Mouse (Mus musculus): ENCODE data around the gene Scarb1. TPM values are rescaled to one million over a fixed set of nuclear protein-coding genes. Genes with fewer than 3 reads are reported as not detected.

Gene Scarb1
- polyA plus RNA-seq, 1 experiment from 2014 or later = 50.8 TPM

GRCm38 (mm10) chr5:125331094-125331493 lies 9.8 kb downstream of the Scarb1 start:
- DNase-seq (ENCODE audit: low spot score) (no peak), ATAC-seq (replicated peaks; ENCODE audit: low FRiP score, low TSS enrichment, low read depth) (no peak)
- no peaks in the 10 kb centered on the region for H3K27me3 ChIP-seq (replicated peaks; ENCODE audit: control insufficient read depth, insufficient read depth, low read length)
- H3K9ac ChIP-seq (ENCODE audit: low read length) = no peak overlapping the region
- no peak overlapping the region for H3K4me3 ChIP-seq (ENCODE audit: low read depth, low read length)
- 56% methylated on average over 3 of the region's 3 CpGs for WGBS
- no peak overlapping the region for H3K27ac ChIP-seq (ENCODE audit: low read depth)
- no peak overlapping the region for H3K4me2 ChIP-seq (ENCODE audit: low read length)
- H3K9me3 ChIP-seq (ENCODE audit: control insufficient read depth, low read length) = no peaks in the 10 kb centered on the region
- no peaks in the 10 kb centered on the region for H3K4me1 ChIP-seq (replicated peaks; ENCODE audit: control insufficient read depth, insufficient read depth, low read length)
- no peaks in the 10 kb centered on the region for H3K36me3 ChIP-seq (ENCODE audit: control insufficient read depth, insufficient read depth, low read length)

- H3K9ac ChIP-seq (ENCODE audit: low read length) = no peak overlapping the region
- H3K27ac ChIP-seq (ENCODE audit: low read depth) = no peak overlapping the region
- no peaks in the 10 kb centered on the region for H3K9me3 ChIP-seq (ENCODE audit: control insufficient read depth, low read length)
These were observed 10.2 kb downstream of the Scarb1 start for GRCm38 (mm10) chr5:125330656-125331055.

DNA sequence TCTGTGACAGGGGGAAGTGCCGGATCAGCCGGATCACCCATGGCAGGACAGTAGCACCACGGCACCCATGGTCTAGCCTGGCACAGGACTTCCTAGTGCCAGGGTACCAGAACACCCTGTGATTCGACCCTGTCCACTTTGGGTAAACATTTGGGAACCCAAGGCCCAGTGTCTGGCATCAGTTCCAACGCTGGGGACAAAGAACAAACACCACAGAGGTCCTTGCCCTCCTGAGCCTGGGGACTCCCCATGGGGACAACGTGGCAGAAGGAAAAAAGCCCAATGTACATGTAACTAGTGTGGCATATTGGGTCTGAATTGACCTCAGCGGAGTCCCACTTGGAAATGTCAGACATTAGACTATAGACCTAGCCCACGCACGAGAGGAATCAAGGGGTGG lies 10.7 kb downstream of the Scarb1 start:
- Histone ChIP-seq H3K27ac (ENCODE audit: low read depth) (no peak overlapping the region), H3K4me1 (replicated peaks; ENCODE audit: control insufficient read depth, insufficient read depth, low read length) (no peaks in the 10 kb centered on the region), H3K4me2 (ENCODE audit: low read length) (no peak overlapping the region), H3K36me3 (ENCODE audit: control insufficient read depth, insufficient read depth, low read length) (no peaks in the 10 kb centered on the region), H3K9ac (ENCODE audit: low read length) (no peak overlapping the region), H3K9me3 (ENCODE audit: control insufficient read depth, low read length) (no peaks in the 10 kb centered on the region), H3K4me3 (ENCODE audit: low read depth, low read length) (no peak overlapping the region), H3K27me3 (replicated peaks; ENCODE audit: control insufficient read depth, insufficient read depth, low read length) (no peaks in the 10 kb centered on the region)
- no peak for DNase-seq (ENCODE audit: low spot score)
- 81% methylated on average over 9 of the region's 9 CpGs for WGBS
- no peak for ATAC-seq (replicated peaks; ENCODE audit: low FRiP score, low TSS enrichment, low read depth)

More at GRCm38 (mm10) chr5:125330656-125331055, 10.2 kb downstream of the Scarb1 start:
- no peak for DNase-seq (ENCODE audit: low spot score)
- 63% methylated on average over 8 of the region's 8 CpGs for WGBS
- Histone ChIP-seq H3K36me3 (ENCODE audit: control insufficient read depth, insufficient read depth, low read length) (no peaks in the 10 kb centered on the region), H3K4me1 (replicated peaks; ENCODE audit: control insufficient read depth, insufficient read depth, low read length) (no peaks in the 10 kb centered on the region), H3K4me3 (ENCODE audit: low read depth, low read length) (no peak overlapping the region), H3K27me3 (replicated peaks; ENCODE audit: control insufficient read depth, insufficient read depth, low read length) (no peaks in the 10 kb centered on the region), H3K4me2 (ENCODE audit: low read length) (no peak overlapping the region)
- ATAC-seq (replicated peaks; ENCODE audit: low FRiP score, low TSS enrichment, low read depth) = no peak

GRCm38 (mm10) chr5:125327596-125328385 lies 13.1 kb downstream of the Scarb1 start:
- ATAC-seq (replicated peaks; ENCODE audit: low FRiP score, low TSS enrichment, low read depth) (0 out of 2 replicates have a peak, but pooled peaks have one; percentile 41), DNase-seq (ENCODE audit: low spot score) (no peak)
- Histone ChIP-seq H3K36me3 (ENCODE audit: control insufficient read depth, insufficient read depth, low read length) (no peaks in the 10 kb centered on the region), H3K4me2 (ENCODE audit: low read length) (peak overlapping the region; percentile 39), H3K4me1 (replicated peaks; ENCODE audit: control insufficient read depth, insufficient read depth, low read length) (no peaks in the 10 kb centered on the region), H3K9me3 (ENCODE audit: control insufficient read depth, low read length) (no peaks in the 10 kb centered on the region), H3K9ac (ENCODE audit: low read length) (no peak overlapping the region), H3K27ac (ENCODE audit: low read depth) (no peak overlapping the region), H3K27me3 (replicated peaks; ENCODE audit: control insufficient read depth, insufficient read depth, low read length) (no peaks in the 10 kb centered on the region), H3K4me3 (ENCODE audit: low read depth, low read length) (peak overlapping the region; percentile 16)
- WGBS = 57% methylated on average over 18 of the region's 18 CpGs

- no peak overlapping the region for H3K27ac ChIP-seq (ENCODE audit: low read depth)
- no peaks in the 10 kb centered on the region for H3K4me1 ChIP-seq (replicated peaks; ENCODE audit: control insufficient read depth, insufficient read depth, low read length)
- H3K9ac ChIP-seq (ENCODE audit: low read length) = no peak overlapping the region
- no peak for DNase-seq (ENCODE audit: low spot score)
- H3K36me3 ChIP-seq (ENCODE audit: control insufficient read depth, insufficient read depth, low read length) = no peaks in the 10 kb centered on the region
- no peak for ATAC-seq (replicated peaks; ENCODE audit: low FRiP score, low TSS enrichment, low read depth)
- H3K4me3 ChIP-seq (ENCODE audit: low read depth, low read length) = no peak overlapping the region
- no peak overlapping the region for H3K4me2 ChIP-seq (ENCODE audit: low read length)
- no peaks in the 10 kb centered on the region for H3K9me3 ChIP-seq (ENCODE audit: control insufficient read depth, low read length)
- 79% methylated on average over 8 of the region's 8 CpGs for WGBS
- no peaks in the 10 kb centered on the region for H3K27me3 ChIP-seq (replicated peaks; ENCODE audit: control insufficient read depth, insufficient read depth, low read length)
These were observed 14.5 kb downstream of the Scarb1 start for GRCm38 (mm10) chr5:125326351-125326750.

DNA sequence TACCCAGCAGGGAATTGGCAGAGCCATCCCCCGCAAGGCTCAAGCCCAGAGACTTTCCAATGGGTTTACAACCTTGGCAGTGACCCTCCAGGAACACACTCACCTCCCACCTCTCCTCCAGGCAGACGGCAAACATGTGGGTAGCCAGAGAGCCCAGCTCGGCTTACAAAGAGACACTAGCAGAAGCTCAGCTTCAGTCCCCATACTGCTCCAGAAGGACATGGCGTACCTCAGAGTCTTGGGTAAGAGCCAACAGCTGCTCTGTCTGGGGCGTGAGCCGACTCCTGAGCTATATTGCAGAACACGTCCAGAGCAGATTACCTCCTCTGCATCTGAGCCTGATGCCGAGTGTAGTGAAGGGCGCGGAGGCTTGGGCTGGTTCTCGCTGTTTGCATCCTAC lies 15.0 kb downstream of the Scarb1 start:
- DNase-seq (ENCODE audit: low spot score) = no peak
- 74% methylated on average over 11 of the region's 11 CpGs for WGBS
- Histone ChIP-seq H3K27ac (ENCODE audit: low read depth) (no peak overlapping the region), H3K4me2 (ENCODE audit: low read length) (no peak overlapping the region), H3K36me3 (ENCODE audit: control insufficient read depth, insufficient read depth, low read length) (no peaks in the 10 kb centered on the region), H3K27me3 (replicated peaks; ENCODE audit: control insufficient read depth, insufficient read depth, low read length) (no peaks in the 10 kb centered on the region), H3K4me1 (replicated peaks; ENCODE audit: control insufficient read depth, insufficient read depth, low read length) (no peaks in the 10 kb centered on the region), H3K9ac (ENCODE audit: low read length) (no peak overlapping the region), H3K9me3 (ENCODE audit: control insufficient read depth, low read length) (no peaks in the 10 kb centered on the region), H3K4me3 (ENCODE audit: low read depth, low read length) (no peak overlapping the region)
- ATAC-seq (replicated peaks; ENCODE audit: low FRiP score, low TSS enrichment, low read depth) = no peak

GRCm38 (mm10) chr5:125325285-125325684 lies 15.6 kb downstream of the Scarb1 start:
- Histone ChIP-seq H3K9ac (ENCODE audit: low read length) (no peak overlapping the region), H3K4me2 (ENCODE audit: low read length) (no peak overlapping the region), H3K9me3 (ENCODE audit: control insufficient read depth, low read length) (no peaks in the 10 kb centered on the region), H3K4me1 (replicated peaks; ENCODE audit: control insufficient read depth, insufficient read depth, low read length) (no peaks in the 10 kb centered on the region), H3K27ac (ENCODE audit: low read depth) (no peak overlapping the region), H3K4me3 (ENCODE audit: low read depth, low read length) (no peak overlapping the region), H3K27me3 (replicated peaks; ENCODE audit: control insufficient read depth, insufficient read depth, low read length) (no peaks in the 10 kb centered on the region), H3K36me3 (ENCODE audit: control insufficient read depth, insufficient read depth, low read length) (no peaks in the 10 kb centered on the region)
- DNase-seq (ENCODE audit: low spot score) (no peak), ATAC-seq (replicated peaks; ENCODE audit: low FRiP score, low TSS enrichment, low read depth) (no peak)
- WGBS = 87% methylated on average over 4 of the region's 4 CpGs

DNA sequence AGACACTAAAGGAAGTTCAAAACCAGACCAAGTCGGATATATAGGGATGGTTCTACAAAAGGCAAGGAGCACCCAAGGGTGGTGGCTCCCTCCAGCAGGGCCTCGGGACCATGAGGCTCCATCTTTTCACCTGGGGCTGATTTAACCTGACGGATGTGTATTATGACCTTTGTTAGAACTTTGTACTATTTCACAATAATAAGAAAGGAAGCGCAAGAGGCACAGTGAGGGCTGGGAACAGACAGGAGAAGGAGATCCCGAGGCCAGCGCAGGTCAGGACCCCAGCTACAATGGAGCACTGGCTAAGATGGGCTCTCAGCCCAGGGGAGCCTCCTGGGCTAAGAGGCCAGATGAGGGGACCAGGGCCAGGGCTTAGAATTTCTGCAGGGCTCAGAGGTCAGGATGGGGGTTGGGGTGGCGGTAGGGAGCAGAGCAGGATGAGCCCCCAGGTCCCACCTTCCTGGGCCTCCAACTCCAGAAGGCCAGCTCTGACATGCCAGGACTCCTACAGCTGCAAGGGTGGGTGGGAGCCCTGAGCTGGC lies 16.9 kb downstream of the Scarb1 start:
- Histone ChIP-seq H3K4me2 (ENCODE audit: low read length) (no peak overlapping the region), H3K4me1 (replicated peaks; ENCODE audit: control insufficient read depth, insufficient read depth, low read length) (no peaks in the 10 kb centered on the region), H3K4me3 (ENCODE audit: low read depth, low read length) (no peak overlapping the region), H3K9ac (ENCODE audit: low read length) (no peak overlapping the region), H3K27ac (ENCODE audit: low read depth) (no peak overlapping the region), H3K9me3 (ENCODE audit: control insufficient read depth, low read length) (0 out of 2 replicates have a peak, but pooled peaks cover under 1% of the 10 kb centered on the region), H3K36me3 (ENCODE audit: control insufficient read depth, insufficient read depth, low read length) (no peaks in the 10 kb centered on the region), H3K27me3 (replicated peaks; ENCODE audit: control insufficient read depth, insufficient read depth, low read length) (no peaks in the 10 kb centered on the region)
- DNase-seq (ENCODE audit: low spot score) (no peak), ATAC-seq (replicated peaks; ENCODE audit: low FRiP score, low TSS enrichment, low read depth) (no peak)
- WGBS = 79% methylated on average over 7 of the region's 7 CpGs

DNA sequence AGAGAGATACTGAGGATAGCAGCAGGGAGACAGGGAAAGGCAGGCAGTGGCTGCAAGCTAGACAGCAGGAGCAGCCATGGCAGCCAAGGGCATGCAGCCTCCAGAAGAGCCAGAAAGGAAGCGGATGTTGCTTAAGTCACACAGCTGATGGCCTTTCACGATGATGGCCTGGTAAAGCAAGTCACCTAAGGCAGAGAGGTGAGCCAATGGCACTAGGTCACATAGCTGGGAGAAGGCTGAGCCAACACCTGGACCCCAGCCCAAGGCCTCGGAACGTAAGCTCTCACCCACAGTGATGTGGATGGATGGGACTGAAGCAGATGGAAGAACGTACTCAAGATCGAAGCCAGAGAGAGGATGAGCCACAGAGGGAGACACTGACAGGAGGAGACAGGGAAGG lies 17.8 kb downstream of the Scarb1 start:
- Histone ChIP-seq H3K4me1 (replicated peaks; ENCODE audit: control insufficient read depth, insufficient read depth, low read length) (no peaks in the 10 kb centered on the region), H3K9me3 (ENCODE audit: control insufficient read depth, low read length) (0 out of 2 replicates have a peak, but pooled peaks cover 2% of the 10 kb centered on the region), H3K4me3 (ENCODE audit: low read depth, low read length) (no peak overlapping the region), H3K27me3 (replicated peaks; ENCODE audit: control insufficient read depth, insufficient read depth, low read length) (no peaks in the 10 kb centered on the region), H3K27ac (ENCODE audit: low read depth) (no peak overlapping the region), H3K4me2 (ENCODE audit: low read length) (no peak overlapping the region), H3K9ac (ENCODE audit: low read length) (no peak overlapping the region), H3K36me3 (ENCODE audit: control insufficient read depth, insufficient read depth, low read length) (no peaks in the 10 kb centered on the region)
- no peak for DNase-seq (ENCODE audit: low spot score)
- no peak for ATAC-seq (replicated peaks; ENCODE audit: low FRiP score, low TSS enrichment, low read depth)
- WGBS = 84% methylated on average over 6 of the region's 6 CpGs
